Mouse (Mus musculus): ENCODE data around the gene Gys2. TPM values are rescaled to one million over a fixed set of nuclear protein-coding genes. Genes with fewer than 3 reads are reported as not detected.

The Gys2 gene
- total and polyA plus RNA-seq, 2 experiments, result 51.7 to 184 TPM

DNA sequence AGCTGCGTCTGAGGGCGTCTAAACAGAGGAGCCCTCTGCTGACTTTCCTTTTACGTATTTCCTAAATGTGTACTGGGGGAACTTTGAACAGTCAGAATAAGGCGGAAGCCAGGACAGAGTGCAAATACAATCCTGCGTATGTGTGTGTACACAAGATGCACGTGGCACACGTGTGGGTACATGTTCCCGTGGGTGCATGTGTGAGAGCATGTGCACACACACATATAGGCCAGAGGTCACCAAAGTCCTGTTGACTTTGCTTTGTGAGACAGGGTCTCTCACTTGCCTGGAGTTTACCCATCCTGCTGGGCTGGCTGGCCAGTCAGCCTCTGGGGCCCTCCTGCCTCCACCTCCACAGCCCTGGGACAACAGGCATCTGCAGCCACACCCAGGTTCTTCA is 1.8 kb downstream of the Gys2 start:
- H3K36me3 ChIP-seq (ENCODE audit: control insufficient read depth, insufficient read depth, low read length), result no peaks in the 10 kb centered on the region
- DNase-seq (ENCODE audit: extremely low read depth, low read depth, low spot score), result peak; percentile 94
- H3K9ac ChIP-seq (ENCODE audit: low read depth, low read length), result peak overlapping the region; percentile 48
- peak overlapping the region; percentile 48 for H3K4me3 ChIP-seq (ENCODE audit: insufficient read depth, low read depth, low read length)
- TF ChIP-seq CTCF (IDR thresholded peaks at IDR 0.05; ENCODE audit: low read depth, low read length) (no peak), POLR2A (IDR thresholded peaks at IDR 0.05; ENCODE audit: extremely low read depth, insufficient read depth, low read length) (no peak)
- H3K27me3 ChIP-seq (ENCODE audit: control insufficient read depth, insufficient read depth, low read length), result no peaks in the 10 kb centered on the region
- peak overlapping the region; percentile 86 for H3K27ac ChIP-seq (replicated peaks; ENCODE audit: insufficient read depth, low read depth, low read length)
- peaks cover 7% of the 10 kb centered on the region; the same call in 1 of the 2 replicates for H3K79me2 ChIP-seq (ENCODE audit: control insufficient read depth, insufficient read depth, low read length)
- peaks cover 20% of the 10 kb centered on the region for H3K4me1 ChIP-seq (ENCODE audit: control insufficient read depth, insufficient read depth, low read length)
- WGBS, result 21% methylated on average over 8 of the region's 8 CpGs

DNA sequence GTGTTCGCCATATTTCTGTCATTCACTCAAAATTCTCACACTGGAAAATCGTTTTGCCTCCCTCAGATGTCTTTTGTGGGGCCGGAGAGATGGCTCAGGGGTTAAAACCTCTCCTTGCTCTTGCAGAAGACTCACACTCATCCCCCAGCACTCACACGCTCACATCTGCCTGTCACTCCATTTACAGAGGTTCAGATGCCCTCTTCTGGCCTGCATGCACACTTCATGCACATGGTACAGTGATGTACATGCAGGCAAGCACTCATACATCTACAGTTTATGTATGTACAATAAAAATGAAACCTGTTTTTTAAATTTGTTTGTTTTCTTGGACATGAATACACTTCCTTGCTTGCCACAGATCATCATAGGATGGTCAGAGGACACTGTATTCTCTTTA is 3.3 kb downstream of the Gys2 start:
- no peak for TF ChIP-seq POLR2A (IDR thresholded peaks at IDR 0.05; ENCODE audit: extremely low read depth, insufficient read depth, low read length)
- peak; percentile 22; the same call in 1 of the 2 replicates for TF ChIP-seq CTCF (IDR thresholded peaks at IDR 0.05; ENCODE audit: low read depth, low read length)
- DNase-seq (ENCODE audit: extremely low read depth, low read depth, low spot score), result peak; percentile 61
- H3K27ac ChIP-seq (replicated peaks; ENCODE audit: insufficient read depth, low read depth, low read length), result no peak overlapping the region; the same call in 1 of the 2 replicates
- no peak overlapping the region for H3K9ac ChIP-seq (ENCODE audit: low read depth, low read length)
- no peaks in the 10 kb centered on the region for H3K27me3 ChIP-seq (ENCODE audit: control insufficient read depth, insufficient read depth, low read length)
- no peak overlapping the region for H3K4me3 ChIP-seq (ENCODE audit: insufficient read depth, low read depth, low read length)
- H3K4me1 ChIP-seq (ENCODE audit: control insufficient read depth, insufficient read depth, low read length), result peaks cover 20% of the 10 kb centered on the region
- peaks cover 7% of the 10 kb centered on the region; the same call in 1 of the 2 replicates for H3K79me2 ChIP-seq (ENCODE audit: control insufficient read depth, insufficient read depth, low read length)
- H3K36me3 ChIP-seq (ENCODE audit: control insufficient read depth, insufficient read depth, low read length), result no peaks in the 10 kb centered on the region
- 38% methylated on average over 4 of the region's 4 CpGs for WGBS

DNA sequence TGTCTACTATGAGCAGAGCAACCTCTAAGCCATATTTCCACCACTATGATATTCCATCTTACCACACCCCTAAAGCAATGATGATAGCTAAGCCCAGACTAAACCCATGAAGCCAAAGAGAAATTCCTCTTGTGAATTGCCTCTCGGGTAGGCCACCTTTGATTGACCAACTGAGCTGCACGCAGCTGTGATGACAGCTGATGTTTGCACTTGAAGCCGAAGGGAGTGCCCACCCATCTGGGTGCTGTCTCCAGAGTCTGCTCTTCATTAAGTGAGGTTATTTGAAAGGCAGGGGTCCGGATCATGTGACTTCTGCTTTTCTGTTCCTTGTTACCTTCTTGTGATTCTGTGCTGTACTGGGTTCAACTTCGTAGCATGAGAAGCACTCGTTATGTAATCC is 10.7 kb downstream of the Gys2 start:
- Histone ChIP-seq H3K4me3 (ENCODE audit: insufficient read depth, low read depth, low read length) (no peak overlapping the region), H3K4me1 (ENCODE audit: control insufficient read depth, insufficient read depth, low read length) (peaks cover 6% of the 10 kb centered on the region; the same call in 1 of the 2 replicates), H3K9ac (ENCODE audit: low read depth, low read length) (no peak overlapping the region), H3K27me3 (ENCODE audit: control insufficient read depth, insufficient read depth, low read length) (no peaks in the 10 kb centered on the region), H3K36me3 (ENCODE audit: control insufficient read depth, insufficient read depth, low read length) (peaks cover 46% of the 10 kb centered on the region), H3K27ac (replicated peaks; ENCODE audit: insufficient read depth, low read depth, low read length) (no peak overlapping the region), H3K79me2 (ENCODE audit: control insufficient read depth, insufficient read depth, low read length) (no peaks in the 10 kb centered on the region; the same call in 1 of the 2 replicates)
- 90% methylated on average over 6 of the region's 6 CpGs for WGBS
- TF ChIP-seq POLR2A (IDR thresholded peaks at IDR 0.05; ENCODE audit: extremely low read depth, insufficient read depth, low read length), result no peak
- TF ChIP-seq CTCF (IDR thresholded peaks at IDR 0.05; ENCODE audit: low read depth, low read length), result no peak
- DNase-seq (ENCODE audit: extremely low read depth, low read depth, low spot score), result no peak

DNA sequence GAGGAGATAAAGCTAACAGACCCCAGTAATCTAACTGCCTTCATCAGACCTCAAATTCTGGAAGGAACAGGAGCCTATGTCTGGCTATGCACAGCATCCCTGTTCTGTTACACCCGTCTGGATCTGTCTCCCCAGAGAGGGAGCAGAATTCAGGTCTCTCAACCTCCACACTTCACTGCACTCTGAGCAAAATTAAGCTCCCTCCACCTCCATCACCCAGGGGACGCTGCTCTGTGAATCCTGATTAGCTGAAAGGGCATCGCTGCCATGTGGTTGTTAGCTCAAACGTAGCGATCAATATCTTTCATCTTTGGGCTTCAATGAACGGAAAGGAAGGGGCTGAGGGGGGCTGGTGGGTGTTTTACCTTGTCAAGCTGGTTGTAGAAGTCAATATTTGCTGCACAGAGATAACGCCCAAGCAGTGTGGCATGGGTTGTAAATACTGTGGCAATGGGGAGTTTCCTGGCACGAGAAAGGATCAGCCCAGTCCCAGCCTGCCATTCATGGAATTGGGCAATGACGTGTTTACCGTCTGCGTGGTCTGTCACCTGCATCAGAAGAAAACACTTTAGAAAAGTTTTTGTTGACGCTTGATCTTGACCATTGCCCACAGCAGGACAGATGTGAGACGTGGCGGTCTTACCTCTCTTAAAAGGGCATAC is 13.8 kb downstream of the Gys2 start:
- Histone ChIP-seq H3K4me3 (ENCODE audit: insufficient read depth, low read depth, low read length) (no peak overlapping the region), H3K27ac (replicated peaks; ENCODE audit: insufficient read depth, low read depth, low read length) (peak overlapping the region; percentile 11; the same call in 1 of the 2 replicates), H3K79me2 (ENCODE audit: control insufficient read depth, insufficient read depth, low read length) (no peaks in the 10 kb centered on the region), H3K36me3 (ENCODE audit: control insufficient read depth, insufficient read depth, low read length) (peaks cover 71% of the 10 kb centered on the region), H3K27me3 (ENCODE audit: control insufficient read depth, insufficient read depth, low read length) (no peaks in the 10 kb centered on the region), H3K4me1 (ENCODE audit: control insufficient read depth, insufficient read depth, low read length) (peaks cover 6% of the 10 kb centered on the region; the same call in 1 of the 2 replicates), H3K9ac (ENCODE audit: low read depth, low read length) (no peak overlapping the region)
- 28% methylated on average over 14 of the region's 14 CpGs for WGBS
- TF ChIP-seq CTCF (IDR thresholded peaks at IDR 0.05; ENCODE audit: low read depth, low read length) (no peak), POLR2A (IDR thresholded peaks at IDR 0.05; ENCODE audit: extremely low read depth, insufficient read depth, low read length) (no peak)
- DNase-seq (ENCODE audit: extremely low read depth, low read depth, low spot score), result peak; percentile 91

DNA sequence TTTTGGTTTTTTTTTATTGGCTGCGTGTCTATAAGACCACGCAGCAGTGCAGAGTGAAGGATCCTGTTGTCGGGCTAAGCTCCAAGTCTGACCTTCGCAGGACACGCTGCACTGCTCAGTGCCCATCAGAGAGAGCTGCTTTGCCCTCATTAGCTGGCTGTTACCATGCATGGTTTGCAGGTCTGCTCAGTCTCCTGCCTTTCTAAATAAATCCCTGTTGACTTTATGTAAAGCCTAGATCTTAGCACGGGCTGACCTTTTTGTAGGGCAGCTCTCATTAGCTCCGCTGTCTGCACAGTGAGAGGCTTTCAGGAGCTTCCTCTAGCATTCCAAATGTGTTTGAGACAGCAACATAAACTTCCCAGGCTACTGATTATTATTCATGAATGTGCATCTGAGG is 14.9 kb downstream of the Gys2 start:
- Histone ChIP-seq H3K27ac (replicated peaks; ENCODE audit: insufficient read depth, low read depth, low read length) (no peak overlapping the region), H3K79me2 (ENCODE audit: control insufficient read depth, insufficient read depth, low read length) (no peaks in the 10 kb centered on the region), H3K27me3 (ENCODE audit: control insufficient read depth, insufficient read depth, low read length) (no peaks in the 10 kb centered on the region), H3K36me3 (ENCODE audit: control insufficient read depth, insufficient read depth, low read length) (peaks cover 69% of the 10 kb centered on the region), H3K4me3 (ENCODE audit: insufficient read depth, low read depth, low read length) (no peak overlapping the region), H3K9ac (ENCODE audit: low read depth, low read length) (no peak overlapping the region), H3K4me1 (ENCODE audit: control insufficient read depth, insufficient read depth, low read length) (peaks cover 6% of the 10 kb centered on the region; the same call in 1 of the 2 replicates)
- WGBS, result 84% methylated on average over 7 of the region's 7 CpGs
- no peak for TF ChIP-seq POLR2A (IDR thresholded peaks at IDR 0.05; ENCODE audit: extremely low read depth, insufficient read depth, low read length)
- TF ChIP-seq CTCF (IDR thresholded peaks at IDR 0.05; ENCODE audit: low read depth, low read length), result no peak
- no peak for DNase-seq (ENCODE audit: extremely low read depth, low read depth, low spot score)
